Mouse (Mus musculus): Measurements from ENCODE around the gene Txnl4b.
A peak's percentile ranks its signal among the peaks of the same experiment; 100 is the strongest.

Gene Txnl4b

DNA sequence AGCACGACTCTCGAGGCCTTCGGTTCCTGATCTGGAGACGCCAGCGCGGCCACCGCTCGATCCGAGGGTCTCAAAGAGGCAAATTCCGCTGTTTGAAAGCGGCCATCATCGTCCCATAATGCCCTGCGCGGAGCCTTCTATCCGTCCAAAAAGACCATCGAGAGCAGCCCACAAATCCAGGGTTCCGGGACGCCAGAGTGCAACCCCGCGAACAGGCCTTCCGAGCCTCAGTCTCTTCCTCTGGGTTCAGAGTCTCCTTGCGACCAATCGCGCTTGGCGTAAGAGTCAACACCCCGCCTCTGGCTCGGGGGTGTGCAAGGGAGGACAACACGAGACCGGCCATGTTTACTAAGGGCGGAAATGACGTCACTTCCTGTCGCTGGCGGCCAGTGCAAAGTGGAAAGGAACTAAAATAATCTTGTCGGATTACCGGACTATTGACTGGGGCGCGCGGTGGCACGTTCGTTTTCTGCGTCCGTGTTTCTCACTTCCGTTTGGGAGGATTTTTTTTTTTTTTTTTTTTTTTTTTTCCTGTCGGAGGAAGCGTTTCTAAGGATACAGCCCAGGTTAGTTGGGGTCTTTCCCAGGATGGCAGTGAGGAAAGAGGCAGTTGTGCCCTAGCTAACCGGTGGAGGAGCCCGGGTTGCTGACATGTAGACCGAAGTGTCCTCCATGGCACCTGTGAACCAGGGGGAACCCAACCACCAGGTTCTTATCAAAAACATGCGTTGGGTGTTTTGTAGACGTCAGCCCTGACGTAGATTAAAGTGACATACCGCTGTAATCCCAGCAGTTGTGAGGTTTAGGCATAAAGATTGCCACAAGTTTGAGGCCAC lies at the start of gene Txnl4b, which contains the start of gene Dhx38:
Txnl4b (plus strand) TSS at position 395 of the 836 bp plus-strand sequence.
Dhx38 (minus strand) TSS at position 364 of the 836 bp plus-strand sequence.
- DNase-seq, result peak; percentile 100

DNA sequence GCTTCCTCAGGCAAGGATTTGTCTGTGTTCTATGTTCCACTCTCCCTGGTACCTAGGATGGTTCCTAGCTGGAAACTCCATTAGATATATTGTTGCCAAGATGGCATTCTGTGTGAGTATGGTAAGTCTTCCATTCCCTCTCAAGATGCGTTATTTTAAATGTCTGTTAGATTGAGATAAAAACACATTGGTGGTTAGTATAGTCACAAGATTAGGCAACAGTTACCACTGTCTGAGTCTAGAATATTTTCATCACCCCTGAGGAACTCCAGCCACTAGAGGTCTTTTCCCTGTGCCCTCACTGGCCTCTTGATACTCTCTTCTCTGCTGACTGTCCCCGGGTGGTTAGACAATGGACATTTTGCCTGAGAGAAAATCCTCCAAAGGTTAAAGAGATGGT lies 41.7 kb upstream of the Txnl4b start:
- DNase-seq, result no peak

DNA sequence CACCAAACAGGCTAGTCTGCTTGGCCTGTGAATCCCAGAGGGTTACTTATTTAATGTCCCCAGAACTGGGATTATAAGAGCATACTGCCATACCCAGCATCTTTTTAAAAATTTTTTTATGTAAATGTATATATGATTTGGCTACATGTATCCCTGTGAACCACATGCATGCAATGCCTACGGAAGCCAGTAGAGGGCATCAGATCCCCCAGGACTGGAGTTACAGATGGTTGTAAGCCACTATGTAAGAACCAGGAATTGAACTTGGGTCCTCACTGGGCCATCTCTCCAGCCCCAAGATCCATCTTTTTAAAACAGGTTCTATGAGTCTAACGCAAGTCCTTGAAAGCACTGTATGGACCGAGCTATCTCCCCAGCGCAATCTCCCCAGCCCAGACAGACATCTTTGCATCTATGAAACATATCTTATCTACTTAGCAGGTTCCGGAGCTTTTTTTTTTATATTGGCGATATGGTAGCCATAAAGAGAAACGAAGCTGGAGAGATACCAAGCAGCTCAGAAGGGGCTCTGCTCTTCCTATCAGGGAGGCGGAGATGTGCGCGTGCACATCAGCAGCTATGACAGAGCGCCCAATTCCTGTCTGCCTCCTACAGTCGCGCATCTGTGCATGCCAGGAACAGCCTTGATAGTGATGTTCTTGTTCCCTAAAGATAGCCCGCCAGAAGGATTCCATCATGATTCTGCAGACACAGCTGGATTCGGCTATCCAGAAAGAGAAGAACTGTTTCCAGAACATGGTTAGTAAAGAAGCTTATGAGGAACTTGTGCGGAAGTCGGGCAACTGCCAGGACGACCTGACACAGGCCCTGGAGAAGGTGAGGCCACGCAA lies 30.3 kb upstream of the Txnl4b start:
- DNase-seq, result no peak

DNA sequence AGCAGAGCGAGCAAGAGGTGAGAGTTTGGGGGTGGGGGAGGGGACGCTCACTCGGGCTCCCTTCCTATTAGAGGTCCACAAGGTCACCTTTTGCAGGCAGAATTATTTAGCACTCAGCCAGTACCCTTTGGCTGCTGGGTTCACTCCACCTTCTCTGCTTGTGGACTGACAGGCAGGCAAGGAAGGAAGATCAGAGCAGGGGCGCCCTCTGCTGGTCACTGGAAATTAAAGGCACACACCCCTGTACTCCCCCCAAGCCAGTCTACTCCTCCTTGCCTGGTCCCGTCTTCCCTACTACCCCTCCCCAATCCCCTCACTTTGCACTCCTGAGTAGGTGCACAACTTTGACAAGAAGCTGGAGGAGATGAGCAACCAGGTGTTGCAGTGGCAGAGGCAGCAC lies 29.0 kb upstream of the Txnl4b start:
- DNase-seq, result peak; percentile 48

DNA sequence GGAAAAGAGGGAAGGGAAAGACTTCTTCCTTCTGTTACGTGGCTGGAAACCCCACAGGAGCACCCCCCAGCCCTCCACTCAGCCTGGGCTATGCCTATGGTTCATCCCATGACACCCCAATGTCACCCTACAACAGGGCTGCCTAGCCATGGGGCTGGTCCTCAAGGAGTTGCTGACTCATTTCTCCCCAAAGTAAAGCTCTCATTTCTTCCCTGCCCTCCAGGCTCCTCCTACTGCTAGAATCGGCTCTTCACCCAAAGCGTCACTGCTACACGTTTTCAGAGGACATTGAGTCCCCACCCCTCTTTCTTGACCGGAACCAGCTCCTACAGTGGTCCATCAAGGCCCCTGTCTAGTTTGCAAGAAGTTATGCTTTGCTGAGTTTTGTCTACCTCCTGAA lies 23.5 kb upstream of the Txnl4b start:
- no peak for DNase-seq

DNA sequence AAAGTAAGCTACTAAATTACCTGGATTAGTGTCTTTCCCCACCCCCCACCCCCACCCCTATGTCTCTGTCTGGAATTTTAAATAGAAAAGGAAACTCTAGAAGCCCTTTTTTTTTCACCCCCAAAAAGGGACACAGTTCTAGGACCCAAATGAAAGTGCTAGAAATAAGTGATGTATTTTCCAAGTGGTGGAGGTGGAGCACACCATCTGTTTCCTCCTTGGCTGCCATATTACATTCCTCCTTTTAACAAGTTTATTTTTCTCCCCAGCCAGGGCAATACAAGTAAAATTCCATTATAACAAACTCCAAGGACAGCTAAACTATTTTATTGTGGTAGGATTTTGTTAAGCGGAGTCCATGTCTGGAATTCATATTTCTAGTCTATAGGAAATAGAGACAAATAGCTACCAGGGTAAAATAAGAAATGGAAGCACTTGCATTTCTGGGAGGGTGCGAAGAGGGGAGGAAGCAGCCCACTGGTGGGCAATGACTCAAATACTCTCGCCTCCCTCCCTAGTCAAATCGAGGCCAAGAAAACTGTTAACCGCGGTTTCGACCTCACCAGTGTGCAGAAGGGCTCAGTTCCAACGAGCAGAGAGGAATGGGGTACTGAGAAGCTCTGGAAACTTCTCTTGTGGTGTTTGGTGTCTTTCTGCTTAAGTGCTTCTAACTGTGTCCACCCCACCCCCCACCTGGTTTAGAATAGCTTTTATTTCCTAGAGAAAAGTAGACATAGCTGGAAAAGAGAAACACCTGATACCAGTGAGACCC lies 22.8 kb upstream of the Txnl4b start:
- DNase-seq, result no peak

DNA sequence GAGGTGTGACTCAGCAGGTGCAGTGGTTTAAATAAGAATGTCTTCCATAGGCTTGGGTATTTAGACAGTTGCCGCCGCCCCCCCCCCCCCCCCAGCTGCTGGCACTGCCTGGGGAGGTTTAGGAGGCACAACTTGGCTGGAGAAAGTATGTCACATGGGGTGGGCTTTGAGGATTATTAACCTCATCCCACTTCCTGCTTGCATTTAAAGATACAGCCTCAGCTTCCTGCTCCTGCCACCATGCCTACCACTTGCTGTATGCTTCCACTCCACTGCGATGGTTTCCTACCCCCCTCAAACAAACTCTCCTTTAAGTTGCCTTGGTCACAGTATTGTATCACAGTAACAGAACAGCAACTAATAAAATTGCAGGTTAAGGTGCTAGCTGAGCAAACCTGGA lies 21.6 kb upstream of the Txnl4b start:
- no peak for DNase-seq

DNA sequence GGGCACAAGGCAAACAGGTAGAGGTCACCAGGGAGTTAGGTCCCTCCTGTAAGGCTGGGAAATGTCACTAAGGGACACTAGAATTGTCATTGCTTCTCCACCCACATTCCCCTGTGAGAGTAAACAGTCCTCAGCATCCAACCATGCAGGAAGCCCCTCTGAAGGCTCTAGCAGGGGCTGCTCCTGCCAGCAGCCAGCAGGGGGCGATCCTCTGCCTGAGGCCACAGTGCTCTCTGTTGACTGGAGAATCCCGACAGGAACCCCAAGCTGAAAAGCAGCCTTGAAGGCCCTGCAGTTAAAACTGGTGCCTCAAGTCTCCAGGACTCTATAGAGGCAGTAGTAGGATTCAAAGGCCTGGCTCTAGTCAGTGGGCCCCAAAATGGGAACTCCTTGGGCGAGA lies 14.0 kb upstream of the Txnl4b start:
- DNase-seq, result no peak

DNA sequence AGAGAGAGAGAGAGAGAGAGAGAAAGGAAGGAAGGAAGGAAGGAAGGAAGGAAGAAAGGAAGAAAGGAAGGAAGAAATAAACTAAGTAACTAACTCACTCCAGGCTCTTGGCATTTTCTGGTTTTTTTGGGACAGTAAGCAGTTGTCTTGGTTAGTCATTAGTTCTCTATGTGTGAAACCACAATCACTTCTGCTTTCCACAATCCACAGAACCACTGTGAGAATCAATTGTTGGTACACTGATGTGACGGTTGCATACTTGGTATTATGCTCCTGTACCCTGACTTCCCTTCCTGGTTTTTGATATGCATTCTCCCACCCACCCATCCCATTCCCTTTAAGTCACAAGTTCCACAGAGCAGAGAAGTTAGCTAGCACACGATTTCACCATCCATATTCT lies 1.8 kb upstream of the Txnl4b start:
- DNase-seq, result no peak

DNA sequence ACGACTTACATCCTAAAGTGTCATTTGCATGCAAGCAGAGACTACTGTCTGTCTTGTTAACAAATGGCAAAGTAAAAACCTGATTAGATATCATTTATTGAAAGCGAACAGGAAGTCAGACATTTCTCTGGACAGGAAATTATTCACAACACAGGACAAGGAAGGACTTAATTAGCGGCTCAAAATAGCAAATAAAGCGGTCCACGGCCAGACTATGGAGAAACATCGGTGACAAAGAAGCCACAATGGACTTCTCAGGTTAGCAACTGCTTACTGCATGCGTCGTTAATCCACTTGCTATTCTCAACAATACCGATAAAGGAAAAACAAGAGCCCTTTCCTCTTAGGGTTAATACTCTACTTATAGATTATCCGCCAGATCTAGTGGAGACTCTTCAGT lies 926 bp upstream of the Txnl4b start:
- DNase-seq, result no peak

DNA sequence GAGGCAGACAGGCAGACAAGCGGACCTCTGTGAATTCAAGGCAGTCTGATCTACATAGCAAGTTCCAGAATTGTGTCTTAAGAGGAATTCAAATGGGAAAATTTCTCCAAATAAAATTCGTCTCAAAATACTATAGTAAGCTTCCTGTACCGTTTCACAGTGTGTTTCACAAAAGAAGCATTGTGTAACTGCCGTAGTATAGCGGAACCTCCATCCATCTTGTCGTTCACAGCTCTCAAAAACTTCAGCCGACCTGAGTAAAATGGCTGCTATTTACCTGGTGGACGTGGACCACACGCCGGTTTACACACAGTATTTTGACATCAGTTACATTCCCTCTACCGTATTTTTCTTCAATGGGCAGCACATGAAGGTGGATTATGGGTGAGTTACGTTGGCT lies 5.4 kb downstream of the Txnl4b start:
- no peak for DNase-seq

DNA sequence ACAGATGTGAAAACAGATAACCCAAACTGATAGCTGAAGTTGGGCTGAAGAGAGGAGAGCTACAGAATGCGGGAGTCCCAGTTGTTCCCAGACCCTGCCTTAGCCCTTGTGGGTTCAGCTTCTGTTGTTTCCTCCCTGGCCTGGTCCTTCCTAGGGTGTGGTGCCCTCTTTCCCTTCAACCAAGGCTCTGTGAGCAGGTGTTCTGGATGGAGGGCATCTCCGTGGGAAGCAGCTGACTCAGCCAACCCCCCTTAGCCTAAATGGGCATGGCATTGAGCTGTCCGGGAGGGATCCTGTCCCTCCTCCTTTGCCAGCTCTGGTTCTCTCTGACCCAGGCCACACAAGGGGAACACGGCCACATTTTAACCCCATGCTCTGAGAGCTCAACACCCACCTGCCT lies 10.6 kb downstream of the Txnl4b start:
- no peak for DNase-seq

DNA sequence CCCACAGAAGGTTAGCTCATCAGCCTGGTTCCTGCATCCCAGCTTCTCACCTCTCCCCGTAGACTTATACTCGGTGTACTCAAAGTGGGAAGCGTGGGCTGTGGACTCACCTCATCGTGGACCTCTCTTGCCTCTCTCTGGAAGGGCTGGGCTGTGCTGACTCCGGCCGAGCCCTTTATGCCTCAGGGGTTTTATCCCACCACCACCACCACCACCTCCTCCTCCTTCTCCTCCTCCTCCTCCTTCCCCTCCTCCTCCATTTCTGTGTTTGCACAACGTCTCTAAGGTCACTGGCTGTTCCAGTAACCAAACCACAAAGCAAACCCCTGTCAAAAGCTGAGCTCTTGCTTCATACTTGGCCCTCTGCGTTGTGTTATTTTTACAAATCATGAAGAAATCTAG lies 13.2 kb downstream of the Txnl4b start, which contains the start of gene Hp:
Hp (minus strand) TSS at position 273 of the 402 bp plus-strand sequence.
- DNase-seq, result no peak

DNA sequence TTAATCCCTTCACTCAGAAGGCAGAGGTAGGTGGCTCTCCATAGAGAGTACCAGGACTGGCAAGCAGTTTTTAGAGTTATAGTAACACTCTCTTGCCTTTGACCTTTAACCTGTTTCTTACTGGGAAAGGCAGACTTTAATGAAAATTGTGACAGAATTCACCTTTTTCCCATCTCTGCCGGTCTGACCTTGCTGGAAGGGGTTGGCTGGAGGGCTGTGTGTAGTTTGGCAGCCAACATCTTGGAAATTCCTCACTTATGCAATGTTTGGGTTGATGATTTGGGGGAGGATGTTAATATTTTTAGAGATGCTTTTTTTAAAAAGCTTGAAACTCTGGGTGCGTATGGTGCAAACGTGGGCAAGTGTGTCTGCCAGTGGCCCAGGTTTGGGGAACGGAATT lies 18.6 kb downstream of the Txnl4b start:
- no peak for DNase-seq

DNA sequence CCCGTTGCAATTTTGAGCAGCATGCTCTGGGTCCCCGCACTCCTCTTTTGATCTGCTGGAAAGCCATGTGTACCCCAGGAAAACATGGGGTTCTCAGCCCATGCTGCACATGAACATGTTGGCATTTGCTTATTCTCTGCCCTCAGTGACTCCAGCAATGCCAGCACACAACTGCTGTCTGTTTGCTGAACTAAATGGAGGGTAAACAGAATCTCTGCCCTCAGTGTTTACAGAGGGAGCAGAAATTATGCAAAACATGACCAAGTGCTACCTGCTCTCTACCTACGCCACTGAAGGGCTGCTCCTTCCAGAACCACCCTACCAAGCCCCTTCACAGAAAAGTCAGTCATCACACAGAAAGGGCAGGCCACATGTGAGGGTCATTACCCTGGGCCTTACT lies 19.1 kb downstream of the Txnl4b start:
- DNase-seq, result no peak

DNA sequence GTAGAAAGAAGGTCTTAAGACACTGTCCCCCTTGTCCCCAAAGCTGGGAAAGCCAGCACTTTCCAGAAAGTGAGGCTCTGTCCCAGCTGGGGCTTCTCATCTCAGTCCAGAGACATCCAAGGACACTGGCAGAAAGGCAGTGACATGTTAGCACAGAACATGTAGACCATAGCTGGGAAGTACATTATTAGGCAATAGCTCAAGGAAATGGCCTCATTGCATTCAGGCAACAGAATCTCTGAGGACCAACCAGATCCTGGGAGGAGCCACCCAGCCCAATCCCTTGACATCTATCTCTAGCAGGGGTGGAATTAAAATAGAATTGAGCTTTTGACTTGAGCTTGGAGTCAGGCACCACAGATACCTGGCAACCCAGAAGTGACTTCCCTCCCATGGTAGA lies 20.0 kb downstream of the Txnl4b start:
- no peak for DNase-seq

DNA sequence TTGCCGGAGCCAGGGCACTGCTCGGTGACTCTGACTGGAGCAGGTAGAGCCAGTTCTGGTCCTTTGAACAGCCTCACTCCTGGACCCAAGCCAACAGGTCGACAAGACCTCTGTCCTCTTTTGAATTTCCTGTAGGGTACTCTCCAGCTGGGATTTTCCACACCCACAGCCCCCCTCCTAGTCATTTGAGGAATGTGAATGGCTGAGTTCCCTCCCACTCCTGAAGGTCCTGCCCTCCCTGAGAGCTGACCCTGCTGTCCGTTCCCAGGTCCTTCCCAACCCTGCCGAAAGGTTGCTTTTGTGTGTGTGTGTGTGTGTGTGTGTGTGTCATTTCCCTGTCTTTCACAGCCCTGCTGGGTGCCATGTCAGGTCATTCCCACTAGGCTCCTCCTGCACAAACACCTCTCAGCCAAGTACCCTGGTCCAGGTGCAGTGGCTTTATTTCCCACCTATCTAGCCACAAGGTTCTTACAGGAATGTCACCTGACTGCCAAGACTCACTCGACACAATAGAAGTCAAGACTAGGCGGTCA lies 21.3 kb downstream of the Txnl4b start:
- DNase-seq, result no peak

DNA sequence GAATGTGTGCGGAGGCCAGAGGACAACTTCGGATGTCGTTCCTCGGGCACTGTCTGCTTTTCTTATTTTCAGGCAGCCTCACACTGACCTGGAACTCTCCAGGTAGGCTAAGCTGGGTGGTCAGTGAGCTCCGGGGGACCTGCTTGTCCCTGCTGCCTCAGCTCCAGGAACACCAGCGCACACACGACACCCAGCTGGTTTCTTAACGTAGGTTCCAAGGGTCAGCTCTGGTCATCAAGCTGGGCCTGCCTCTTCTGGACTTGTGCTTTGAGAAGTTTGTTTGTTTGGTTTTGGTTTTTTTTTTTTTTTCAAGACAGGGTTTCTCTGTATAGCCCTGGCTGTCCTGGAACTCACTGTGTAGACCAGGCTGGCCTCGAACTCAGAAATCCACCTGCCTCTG lies 25.2 kb downstream of the Txnl4b start:
- no peak for DNase-seq

DNA sequence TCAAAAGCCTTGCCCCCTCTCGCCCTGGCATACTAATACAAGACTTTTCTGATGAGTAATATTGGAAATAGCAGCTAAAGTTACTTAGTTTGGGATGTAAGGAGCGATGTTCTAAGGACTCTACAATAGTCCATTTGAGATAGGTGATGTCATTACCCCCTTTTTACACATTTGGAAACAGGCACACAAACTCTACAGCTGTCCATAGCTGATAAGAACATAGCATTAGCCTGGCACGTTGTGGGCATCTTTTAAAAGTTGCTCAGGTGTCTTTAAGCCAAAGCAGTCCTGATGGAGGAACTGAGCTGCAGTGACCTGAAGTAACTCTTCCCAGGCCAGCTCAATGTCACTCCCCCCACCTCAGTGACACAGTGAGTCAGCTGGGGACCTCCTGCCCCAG lies 25.7 kb downstream of the Txnl4b start:
- no peak for DNase-seq

DNA sequence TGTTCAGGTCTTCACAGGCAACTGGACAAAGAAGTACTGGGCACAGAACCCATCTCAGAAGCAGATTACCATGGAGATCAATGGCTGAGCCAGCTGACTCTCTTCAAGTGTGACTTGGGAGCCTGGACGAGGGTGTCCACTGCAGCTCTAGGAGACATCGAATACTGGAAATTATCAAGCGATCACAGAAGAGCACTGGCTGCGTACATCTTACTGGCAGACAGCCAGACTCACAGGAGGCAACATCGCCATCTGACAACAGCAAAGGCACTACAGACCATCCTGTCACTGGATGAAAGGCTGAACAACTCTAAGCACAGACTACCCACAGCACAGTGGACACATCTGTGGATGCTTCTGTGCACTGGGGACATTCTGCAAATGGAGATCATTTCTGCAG lies 26.5 kb downstream of the Txnl4b start:
- no peak for DNase-seq

DNA sequence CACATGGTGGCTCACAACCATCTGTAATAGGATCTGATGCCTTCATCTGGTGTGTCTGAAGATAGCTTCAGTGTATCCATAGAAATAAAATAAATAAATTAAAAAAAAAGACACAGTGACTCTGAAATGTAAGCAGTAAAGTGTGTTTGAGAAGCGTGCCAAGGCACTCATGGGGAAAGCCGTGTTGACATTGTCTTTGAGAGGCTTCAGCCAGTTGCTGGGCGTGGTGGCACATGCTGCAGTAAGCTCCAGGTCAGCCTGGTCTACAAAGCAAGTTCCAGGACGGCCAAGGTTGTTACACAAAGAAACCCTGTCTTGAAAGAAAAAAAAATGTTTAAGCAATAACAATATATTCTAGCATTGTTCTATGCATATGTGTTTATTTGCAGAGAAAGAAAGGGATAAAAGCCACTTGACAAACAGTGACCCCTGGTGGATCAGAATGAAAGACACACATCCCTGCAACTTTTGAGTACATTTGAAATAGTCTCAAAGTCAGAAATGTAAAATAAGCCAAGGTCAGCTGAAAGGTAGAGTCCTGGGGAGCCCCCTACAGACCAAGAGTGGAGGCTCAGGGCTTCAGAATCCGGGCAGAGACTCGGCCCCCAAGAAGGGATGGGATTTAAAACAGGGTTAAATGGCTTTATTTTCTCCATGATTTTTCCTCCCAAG lies 27.6 kb downstream of the Txnl4b start:
- DNase-seq, result no peak

DNA sequence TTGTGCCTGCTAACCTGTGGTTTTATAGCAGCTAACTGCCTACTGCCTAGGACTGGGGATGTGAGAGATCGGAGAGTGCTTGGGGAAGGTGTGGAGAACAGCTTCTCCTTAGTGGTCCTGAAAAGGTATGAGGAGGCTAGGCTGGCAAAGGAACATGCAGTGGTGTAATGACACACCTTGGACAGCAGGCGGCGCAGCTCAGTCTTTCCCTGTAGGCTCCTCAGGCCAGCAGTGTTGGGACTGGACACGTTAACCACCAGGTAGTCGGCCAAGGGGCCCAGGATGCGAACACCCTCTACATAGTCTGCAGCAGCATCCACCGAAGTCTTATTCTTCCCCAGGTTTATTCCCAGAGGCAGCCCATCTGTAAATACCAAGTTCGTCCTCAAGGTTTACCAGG lies 30.2 kb downstream of the Txnl4b start:
- DNase-seq, result no peak

Measured in cerebellum, adult 9-10 months (tissue).